Mouse (Mus musculus) embryonic facial prominence, embryonic 14.5 days (tissue): Measurements from ENCODE around the gene Fam180a. TPM values are rescaled to one million over a fixed set of nuclear protein-coding genes. Genes with fewer than 3 reads are reported as not detected.
A peak's percentile ranks its signal among the peaks of the same experiment; 100 is the strongest.

Experiments
- ATAC-seq: fragments of 200-750 bp; cut with Nextera tagmentation; 2 replicates; pipeline ENCODE4 v1.8.0; 2017; ENCODE audit warnings: low read depth, moderate number of reproducible peaks, moderate TSS enrichment
- DNase-seq: peaks from one replicate; pipeline ENCODE4 v3.0.0-alpha.2; 2015; ENCODE audit warnings: low spot score
- H3K27ac ChIP-seq: fragments of 300-500 bp; sonication (generic); replicated peaks from 2 replicates; pipeline ENCODE4 v1.5.1; 2014; ENCODE audit warnings: low read depth, mild to moderate bottlenecking, low read length, moderate library complexity
- H3K27me3 ChIP-seq: fragments of 300-500 bp; sonication (generic); replicated peaks from 2 replicates; pipeline ENCODE4 v1.6.1; 2014; ENCODE audit warnings: low read length; ENCODE audit not compliant: control insufficient read depth, insufficient read depth
- H3K36me3 ChIP-seq: fragments of 300-500 bp; sonication (generic); 2 replicates; pipeline ENCODE4 v1.6.1; 2014; ENCODE audit warnings: low read length, mixed read lengths; ENCODE audit not compliant: control insufficient read depth, insufficient read depth
- H3K4me1 ChIP-seq: fragments of 300-500 bp; sonication (generic); 2 replicates; pipeline ENCODE4 v1.6.1; 2014; ENCODE audit warnings: antibody characterized with exemption, low read length; ENCODE audit not compliant: control insufficient read depth, insufficient read depth
- H3K4me2 ChIP-seq: fragments of 300-500 bp; sonication (generic); 2 replicates; pipeline ENCODE4 v1.6.1; 2014; ENCODE audit warnings: low read depth, mild to moderate bottlenecking, low read length, moderate library complexity, mixed read lengths
- H3K4me3 ChIP-seq: fragments of 300-500 bp; sonication (generic); 2 replicates; pipeline ENCODE4 v1.5.1; 2014; ENCODE audit warnings: low read depth, mild to moderate bottlenecking, low read length
- H3K9ac ChIP-seq: fragments of 300-500 bp; sonication (generic); 2 replicates; pipeline ENCODE4 v1.6.1; 2014; ENCODE audit warnings: low read depth, mild to moderate bottlenecking, low read length, moderate library complexity, mixed read lengths
- H3K9me3 ChIP-seq: fragments of 300-500 bp; sonication (generic); 2 replicates; pipeline ENCODE4 v1.6.1; 2016; ENCODE audit warnings: low read length; ENCODE audit not compliant: control insufficient read depth
- WGBS: fragments of 180-500 bp; shearing (Covaris S2); extraction: QIAGEN DNeasy Blood & Tissue Kit; methylation state at CpG from one replicate; pipeline ENCODE4 v1.1.7; 2014; 5-methylcytosine and 5-hydroxymethylcytosine counted together
- polyA plus RNA-seq: library from polyadenylated mRNA; unstranded; fragments of >200 nt; fragmentation: Nextera tagmentation; extraction: Ambion mirVana; gene quantifications from 2 replicates; pipeline ENCODE4 v1.2.1, GENCODE M21; 2014

The Fam180a gene
- polyA plus RNA-seq, 1 experiment from 2014 or later, result 4.1 TPM

GRCm38 (mm10) chr6:35330834-35331233, 4.9 kb upstream of the Fam180a start:
- WGBS, result 43% methylated on average over 6 of the region's 6 CpGs
- H3K9ac ChIP-seq, result no peak overlapping the region
- H3K27ac ChIP-seq, result no peak overlapping the region
- peaks cover 15% of the 10 kb centered on the region for H3K4me1 ChIP-seq
- no peak for DNase-seq
- H3K27me3 ChIP-seq, result no peaks in the 10 kb centered on the region
- ATAC-seq, result no peak
- no peaks in the 10 kb centered on the region for H3K9me3 ChIP-seq
- no peaks in the 10 kb centered on the region for H3K36me3 ChIP-seq
- H3K4me2 ChIP-seq, result no peak overlapping the region
- H3K4me3 ChIP-seq, result no peak overlapping the region

- WGBS, result 88% methylated on average over 12 of the region's 12 CpGs
- Histone ChIP-seq H3K4me1 (peaks cover 17% of the 10 kb centered on the region), H3K27ac (no peak overlapping the region), H3K27me3 (no peaks in the 10 kb centered on the region), H3K9me3 (no peaks in the 10 kb centered on the region), H3K4me3 (no peak overlapping the region), H3K9ac (no peak overlapping the region), H3K36me3 (no peaks in the 10 kb centered on the region), H3K4me2 (no peak overlapping the region)
- ATAC-seq (no peak), DNase-seq (no peak)
Measured at GRCm38 (mm10) chr6:35329956-35330355, 4.0 kb upstream of the Fam180a start.

- DNase-seq (no peak), ATAC-seq (no peak)
- Histone ChIP-seq H3K9ac (no peak overlapping the region), H3K27ac (no peak overlapping the region), H3K27me3 (no peaks in the 10 kb centered on the region), H3K4me2 (peak overlapping the region; percentile 1; the same call in 1 of the 2 replicates), H3K4me3 (no peak overlapping the region), H3K36me3 (no peaks in the 10 kb centered on the region), H3K4me1 (peaks cover 11% of the 10 kb centered on the region; the same call in 1 of the 2 replicates), H3K9me3 (no peaks in the 10 kb centered on the region)
- WGBS, result 77% methylated on average over 9 of the region's 9 CpGs
Measured at GRCm38 (mm10) chr6:35324306-35324705, 1.6 kb downstream of the Fam180a start.

GRCm38 (mm10) chr6:35323046-35323445, 2.9 kb downstream of the Fam180a start:
- no peak for DNase-seq
- Histone ChIP-seq H3K27me3 (no peaks in the 10 kb centered on the region), H3K4me3 (no peak overlapping the region), H3K4me2 (no peak overlapping the region), H3K27ac (no peak overlapping the region), H3K4me1 (peaks cover 11% of the 10 kb centered on the region; the same call in 1 of the 2 replicates), H3K9ac (no peak overlapping the region), H3K36me3 (no peaks in the 10 kb centered on the region), H3K9me3 (no peaks in the 10 kb centered on the region)
- no peak for ATAC-seq
- 75% methylated on average over 1 of the region's 1 CpGs for WGBS

- H3K4me3 ChIP-seq, result no peak overlapping the region
- no peak overlapping the region for H3K27ac ChIP-seq
- WGBS, result 75% methylated on average over 4 of the region's 4 CpGs
- H3K9ac ChIP-seq, result no peak overlapping the region
- ATAC-seq, result no peak
- DNase-seq, result no peak
- H3K4me1 ChIP-seq, result peaks cover 5% of the 10 kb centered on the region; the same call in 1 of the 2 replicates
- no peaks in the 10 kb centered on the region for H3K27me3 ChIP-seq
- no peaks in the 10 kb centered on the region for H3K9me3 ChIP-seq
- H3K36me3 ChIP-seq, result no peaks in the 10 kb centered on the region
- H3K4me2 ChIP-seq, result no peak overlapping the region
Measured at GRCm38 (mm10) chr6:35321105-35321504, 4.8 kb downstream of the Fam180a start.

GRCm38 (mm10) chr6:35319850-35320249, 6.1 kb downstream of the Fam180a start:
- ATAC-seq (no peak), DNase-seq (no peak)
- Histone ChIP-seq H3K27me3 (no peaks in the 10 kb centered on the region), H3K9me3 (no peaks in the 10 kb centered on the region), H3K9ac (no peak overlapping the region), H3K4me1 (no peaks in the 10 kb centered on the region), H3K27ac (no peak overlapping the region), H3K36me3 (no peaks in the 10 kb centered on the region), H3K4me2 (no peak overlapping the region), H3K4me3 (no peak overlapping the region)
- WGBS, result 76% methylated on average over 6 of the region's 6 CpGs

- Histone ChIP-seq H3K27me3 (no peaks in the 10 kb centered on the region), H3K4me1 (no peaks in the 10 kb centered on the region), H3K36me3 (no peaks in the 10 kb centered on the region), H3K4me2 (no peak overlapping the region), H3K4me3 (no peak overlapping the region), H3K9ac (no peak overlapping the region), H3K27ac (no peak overlapping the region), H3K9me3 (no peaks in the 10 kb centered on the region)
- no peak for ATAC-seq
- 93% methylated on average over 8 of the region's 8 CpGs for WGBS
- no peak for DNase-seq
Measured at GRCm38 (mm10) chr6:35313520-35313919, 12.4 kb downstream of the Fam180a start.

- H3K4me2 ChIP-seq, result no peak overlapping the region
- H3K36me3 ChIP-seq, result no peaks in the 10 kb centered on the region
- H3K27ac ChIP-seq, result no peak overlapping the region
- no peak overlapping the region for H3K4me3 ChIP-seq
- H3K27me3 ChIP-seq, result no peaks in the 10 kb centered on the region
- H3K4me1 ChIP-seq, result no peaks in the 10 kb centered on the region
- ATAC-seq (no peak), DNase-seq (peak; percentile 19)
- H3K9ac ChIP-seq, result no peak overlapping the region
- H3K9me3 ChIP-seq, result no peaks in the 10 kb centered on the region
- 31% methylated on average over 7 of the region's 7 CpGs for WGBS
Measured at GRCm38 (mm10) chr6:35309406-35309805, 16.5 kb downstream of the Fam180a start.

GRCm38 (mm10) chr6:35308037-35308436, 17.9 kb downstream of the Fam180a start, which contains the start of gene Slc13a4:
Gene Slc13a4 (minus strand): TSS chr6:35308131.
- ATAC-seq (no peak), DNase-seq (no peak)
- Histone ChIP-seq H3K9me3 (no peaks in the 10 kb centered on the region), H3K4me3 (no peak within 1 kb of the TSS), H3K4me1 (no peaks in the 10 kb centered on the region), H3K27ac (no peak within 1 kb of the TSS), H3K27me3 (no peaks in the 10 kb centered on the region), H3K36me3 (no peaks in the 10 kb centered on the region), H3K4me2 (no peak within 1 kb of the TSS), H3K9ac (no peak within 1 kb of the TSS)
- 36% methylated on average over 7 of the region's 7 CpGs for WGBS
